17 mouse cellular contexts compared by ENCODE assay signal in the genomic region with DNA sequence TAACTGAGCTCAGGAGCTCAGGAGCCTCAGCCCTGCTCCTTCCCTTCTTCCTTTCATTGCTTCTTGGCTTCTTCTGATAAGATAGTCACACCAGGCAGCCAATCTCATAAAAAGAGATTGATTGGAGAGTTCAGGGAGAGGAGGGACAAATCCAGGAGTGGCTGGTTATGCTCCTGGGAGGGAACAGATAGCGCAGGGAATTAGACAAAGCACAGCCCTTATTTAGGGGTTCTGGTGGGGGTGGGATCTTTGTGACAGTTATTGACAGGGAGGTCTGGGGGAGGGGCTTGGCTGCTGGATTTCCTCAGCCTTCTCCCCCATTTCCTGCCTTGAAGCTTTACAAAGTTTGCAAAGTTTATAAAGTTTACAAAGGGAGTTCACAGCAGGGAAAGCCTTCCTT.
DNase-seq lines count a peak whose midpoint lies in the region; ATAC-seq and TF ChIP-seq lines count a peak whose summit lies in the region.
"Had no signal": no experiment of that assay in that cellular context is flagged by ENCODE, and none has a peak within 500 bp of the region (broad histone marks: within the 10 kb centered on the region; RNA-seq: fewer than 3 reads in every experiment).

No protein-coding gene starts in this region.

- no peaks in the 10 kb centered on the region for H3K27me3 ChIP-seq in heart, embryonic 15.5 days
- H3K27me3 ChIP-seq: embryonic facial prominence, embryonic 12.5 days; hindbrain, embryonic 15.5 days had no signal

- ATAC-seq in heart, embryonic 15.5 days (replicated peaks; ENCODE audit: insufficient number of reproducible peaks, insufficient read depth, low FRiP score, low read depth) = no peak
- ATAC-seq: midbrain, embryonic 16.5 days had no signal

- TF ChIP-seq POLR2A in lung, adult 2 months (IDR thresholded peaks at IDR 0.05; ENCODE audit: borderline replicate concordance, extremely low read depth, low read depth, low read length) = no peak

- TF ChIP-seq CTCF in lung, adult 2 months (IDR thresholded peaks at IDR 0.05; ENCODE audit: insufficient read depth, low read length) = no peak

- no peak overlapping the region for H3K9ac ChIP-seq in heart, embryonic 15.5 days
- H3K9ac ChIP-seq: embryonic facial prominence, embryonic 12.5 days; hindbrain, embryonic 15.5 days had no signal

- 35% methylated on average over 1 of the region's 1 CpGs for WGBS in heart, embryonic 15.5 days
- WGBS in lung, adult 2 months = 40% methylated on average over 1 of the region's 1 CpGs

- no peak overlapping the region for H3K4me3 ChIP-seq in heart, embryonic 15.5 days
- H3K4me3 ChIP-seq in lung, adult 2 months (replicated peaks; ENCODE audit: extremely low read depth, low read depth, low read length) = no peak overlapping the region
- H3K4me3 ChIP-seq: embryonic facial prominence, embryonic 12.5 days; hindbrain, embryonic 15.5 days had no signal

- no peaks in the 10 kb centered on the region for H3K36me3 ChIP-seq in heart, embryonic 15.5 days
- H3K36me3 ChIP-seq: embryonic facial prominence, embryonic 12.5 days; G1E; hindbrain, embryonic 15.5 days had no signal

- H3K4me1 ChIP-seq in heart, embryonic 15.5 days (replicated peaks) = peaks cover 10% of the 10 kb centered on the region; the same call in 1 of the 2 replicates
- no peaks in the 10 kb centered on the region; the same call in 1 of the 2 replicates for H3K4me1 ChIP-seq in lung, adult 2 months (ENCODE audit: control insufficient read depth, insufficient read depth, low read length)
- H3K4me1 ChIP-seq: embryonic facial prominence, embryonic 12.5 days had no signal

- no peak for DNase-seq in heart, adult 9 months (ENCODE audit: low spot score in 2 of 2)
- peak; percentile 9 for DNase-seq in lung, postnatal 10 days
- DNase-seq in lung, adult 2 months = no peak
- DNase-seq in embryo, embryonic 9.5 days (ENCODE audit: extremely low spot score) = peak; percentile 16
- peak; percentile 4 for DNase-seq in mesoderm, embryonic 11.5 days (ENCODE audit: low read depth, low spot score)
- DNase-seq in right cerebral cortex, postnatal 4 days = no peak
- no peak for DNase-seq in cerebellum, adult 11 months
- DNase-seq: adrenal gland, postnatal 10 days; cerebellum, postnatal 10 days; gastrocnemius, postnatal 10 days; kidney, postnatal 14 days; lung, adult 18-20 months had no signal

- H3K27ac ChIP-seq in heart, embryonic 15.5 days = no peak overlapping the region
- H3K27ac ChIP-seq: embryonic facial prominence, embryonic 12.5 days; hindbrain, embryonic 15.5 days had no signal

- peak overlapping the region; percentile 29; the same call in 1 of the 2 replicates for H3K4me2 ChIP-seq in heart, embryonic 15.5 days
- H3K4me2 ChIP-seq: embryonic facial prominence, embryonic 12.5 days; hindbrain, embryonic 15.5 days had no signal

- H3K9me3 ChIP-seq in heart, embryonic 15.5 days (replicated peaks) = no peaks in the 10 kb centered on the region
- H3K9me3 ChIP-seq: embryonic facial prominence, embryonic 12.5 days; G1E; hindbrain, embryonic 15.5 days had no signal

Comparison
In these comparisons a context has a peak if more than half of its experiments do, and no peak if none do; other contexts are left out.
1. DNase-seq: peak in lung, postnatal 10 days (single experiment), embryo, embryonic 9.5 days (single experiment) and mesoderm, embryonic 11.5 days (single experiment); none in heart, adult 9 months (0 of 2), lung, adult 2 months (single experiment), right cerebral cortex, postnatal 4 days (single experiment) and cerebellum, adult 11 months (single experiment).